Mouse (Mus musculus): ENCODE measurements at regions not wholly inside any gene's neighbourhood (a gene's known extent, or its start where the extent isn't known, plus 50 kb on each side); places are given as distances from the start of the nearest gene placed in this dataset.

GRCm38 (mm10) chr15:25542382-25542781 is 79.9 kb upstream of the Myo10 start:
- TF ChIP-seq EP300 (IDR thresholded peaks at IDR 0.05; ENCODE audit: low read depth) (no peak), CTCF (IDR thresholded peaks at IDR 0.05; ENCODE audit: low read depth) (no peak)
- H3K9me3 ChIP-seq (ENCODE audit: low read length) = no peaks in the 10 kb centered on the region
- no peaks in the 10 kb centered on the region for H3K36me3 ChIP-seq (replicated peaks; ENCODE audit: insufficient read depth, low read length)
- no peaks in the 10 kb centered on the region for H3K4me1 ChIP-seq (ENCODE audit: insufficient read depth)
- H3K27ac ChIP-seq (ENCODE audit: low read depth) = no peak overlapping the region
- H3K9ac ChIP-seq (replicated peaks) = no peak overlapping the region
- H3K27me3 ChIP-seq (ENCODE audit: insufficient read depth, low read length) = no peaks in the 10 kb centered on the region
- 63% methylated on average over 4 of the region's 4 CpGs for WGBS (ENCODE audit: insufficient replicate concordance)
- ATAC-seq = no peak
- H3K4me2 ChIP-seq (ENCODE audit: low read depth, low read length) = no peak overlapping the region
- DNase-seq = no peak
- no peak overlapping the region for H3K4me3 ChIP-seq (ENCODE audit: low read depth, low read length)

GRCm38 (mm10) chr15:25546185-25546584 is 76.1 kb upstream of the Myo10 start:
- 25% methylated on average over 4 of the region's 4 CpGs for WGBS (ENCODE audit: insufficient replicate concordance)
- no peak overlapping the region for H3K9ac ChIP-seq (replicated peaks)
- DNase-seq = no peak

DNA sequence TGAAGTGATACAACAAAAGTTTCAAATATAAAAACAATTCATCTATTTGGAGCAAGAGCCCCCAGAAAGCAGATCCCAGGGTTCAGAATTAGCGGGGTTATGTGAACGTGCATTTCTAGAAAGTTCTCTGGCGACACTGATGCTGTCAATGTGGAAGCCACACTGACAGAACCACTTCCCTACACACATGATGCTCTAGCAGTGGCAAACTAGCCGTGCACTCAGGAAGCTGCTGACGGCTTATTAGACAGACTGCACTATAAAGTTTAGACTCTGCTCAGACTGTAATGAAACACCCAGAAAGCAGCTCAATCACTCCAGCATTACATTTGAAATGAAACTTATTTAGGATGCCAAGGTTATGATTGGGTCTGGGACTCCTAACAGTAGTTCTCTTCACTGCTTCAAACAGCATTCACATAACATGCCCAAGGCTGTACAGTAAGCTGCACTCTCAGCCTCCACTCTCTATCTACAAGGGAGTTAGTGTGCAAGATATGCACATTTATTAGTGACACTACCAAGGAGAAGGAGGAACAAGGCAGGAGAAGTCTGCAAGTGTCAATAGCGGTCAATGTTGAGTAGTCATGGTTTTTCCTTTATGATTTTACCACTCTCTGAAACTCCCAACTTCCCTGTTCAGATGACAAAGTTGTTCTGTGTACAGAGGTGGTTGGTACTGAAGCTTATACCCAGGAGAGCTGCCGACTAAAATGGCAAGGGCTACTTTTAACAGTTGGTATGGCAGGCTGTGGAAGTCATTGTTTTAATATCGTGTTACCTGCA is 71.9 kb upstream of the Myo10 start:
- no peaks in the 10 kb centered on the region for H3K36me3 ChIP-seq (replicated peaks; ENCODE audit: insufficient read depth, low read length)
- no peak overlapping the region for H3K4me3 ChIP-seq (ENCODE audit: low read depth, low read length)
- H3K9ac ChIP-seq (replicated peaks) = no peak overlapping the region
- no peaks in the 10 kb centered on the region for H3K4me1 ChIP-seq (ENCODE audit: insufficient read depth)
- DNase-seq = no peak
- no peak overlapping the region for H3K4me2 ChIP-seq (ENCODE audit: low read depth, low read length)
- TF ChIP-seq CTCF (IDR thresholded peaks at IDR 0.05; ENCODE audit: low read depth) (no peak), EP300 (IDR thresholded peaks at IDR 0.05; ENCODE audit: low read depth) (no peak)
- H3K27me3 ChIP-seq (ENCODE audit: insufficient read depth, low read length) = no peaks in the 10 kb centered on the region
- WGBS (ENCODE audit: insufficient replicate concordance) = 39% methylated on average over 8 of the region's 8 CpGs
- peak; percentile 27; the same call in 1 of the 2 replicates for ATAC-seq
- H3K27ac ChIP-seq (ENCODE audit: low read depth) = no peak overlapping the region
- no peaks in the 10 kb centered on the region for H3K9me3 ChIP-seq (ENCODE audit: low read length)

More at GRCm38 (mm10) chr15:25546185-25546584, 76.1 kb upstream of the Myo10 start:
- no peak for ATAC-seq
- no peak for TF ChIP-seq EP300 (IDR thresholded peaks at IDR 0.05; ENCODE audit: low read depth)
- TF ChIP-seq CTCF (IDR thresholded peaks at IDR 0.05; ENCODE audit: low read depth) = no peak
- Histone ChIP-seq H3K4me2 (ENCODE audit: low read depth, low read length) (no peak overlapping the region), H3K27me3 (ENCODE audit: insufficient read depth, low read length) (no peaks in the 10 kb centered on the region), H3K9me3 (ENCODE audit: low read length) (no peaks in the 10 kb centered on the region), H3K36me3 (replicated peaks; ENCODE audit: insufficient read depth, low read length) (no peaks in the 10 kb centered on the region), H3K4me3 (ENCODE audit: low read depth, low read length) (no peak overlapping the region), H3K27ac (ENCODE audit: low read depth) (no peak overlapping the region), H3K4me1 (ENCODE audit: insufficient read depth) (no peaks in the 10 kb centered on the region)

- no peak overlapping the region for H3K27ac ChIP-seq (ENCODE audit: low read depth)
- H3K4me3 ChIP-seq (ENCODE audit: low read depth, low read length) = no peak overlapping the region
- no peaks in the 10 kb centered on the region for H3K4me1 ChIP-seq (ENCODE audit: insufficient read depth)
- H3K36me3 ChIP-seq (replicated peaks; ENCODE audit: insufficient read depth, low read length) = no peaks in the 10 kb centered on the region
- H3K27me3 ChIP-seq (ENCODE audit: insufficient read depth, low read length) = no peaks in the 10 kb centered on the region
- no peak overlapping the region for H3K9ac ChIP-seq (replicated peaks)
- WGBS (ENCODE audit: insufficient replicate concordance) = 80% methylated on average over 10 of the region's 10 CpGs
- H3K9me3 ChIP-seq (ENCODE audit: low read length) = no peaks in the 10 kb centered on the region
- no peak overlapping the region for H3K4me2 ChIP-seq (ENCODE audit: low read depth, low read length)
- DNase-seq (no peak), ATAC-seq (no peak)
- no peak for TF ChIP-seq CTCF (IDR thresholded peaks at IDR 0.05; ENCODE audit: low read depth)
- no peak for TF ChIP-seq EP300 (IDR thresholded peaks at IDR 0.05; ENCODE audit: low read depth)
Measured at GRCm38 (mm10) chr15:25554945-25555344, 67.4 kb upstream of the Myo10 start.

- no peak for ATAC-seq
- no peak for DNase-seq
- 57% methylated on average over 2 of the region's 2 CpGs for WGBS (ENCODE audit: insufficient replicate concordance)
Measured at GRCm38 (mm10) chr15:25555852-25556251, 66.5 kb upstream of the Myo10 start.

DNA sequence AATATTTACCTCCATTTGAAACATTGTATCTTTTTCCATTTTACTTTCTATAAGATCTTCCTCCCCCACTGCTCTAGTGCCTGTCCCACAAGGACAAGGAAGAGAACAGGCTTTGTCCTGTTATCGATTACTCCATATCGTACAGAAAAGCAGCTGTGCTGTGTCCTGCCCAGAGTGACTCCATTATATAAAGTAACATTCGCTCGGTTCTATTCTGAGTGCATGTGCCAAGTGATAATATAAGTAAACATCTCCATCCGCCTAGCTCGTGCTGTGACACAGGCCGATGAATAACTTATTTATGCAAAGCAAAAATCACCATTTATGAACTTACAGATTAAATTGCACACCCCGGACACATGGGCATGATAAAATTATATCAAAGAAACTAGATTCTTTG is 64.8 kb upstream of the Myo10 start:
- Histone ChIP-seq H3K27me3 (ENCODE audit: insufficient read depth, low read length) (no peaks in the 10 kb centered on the region), H3K9me3 (ENCODE audit: low read length) (no peaks in the 10 kb centered on the region), H3K4me1 (ENCODE audit: insufficient read depth) (no peaks in the 10 kb centered on the region), H3K36me3 (replicated peaks; ENCODE audit: insufficient read depth, low read length) (no peaks in the 10 kb centered on the region), H3K4me2 (ENCODE audit: low read depth, low read length) (no peak overlapping the region), H3K9ac (replicated peaks) (no peak overlapping the region), H3K27ac (ENCODE audit: low read depth) (no peak overlapping the region), H3K4me3 (ENCODE audit: low read depth, low read length) (no peak overlapping the region)
- TF ChIP-seq EP300 (IDR thresholded peaks at IDR 0.05; ENCODE audit: low read depth) = no peak
- no peak for TF ChIP-seq CTCF (IDR thresholded peaks at IDR 0.05; ENCODE audit: low read depth)
- no peak for DNase-seq
- 79% methylated on average over 8 of the region's 8 CpGs for WGBS (ENCODE audit: insufficient replicate concordance)
- no peak for ATAC-seq

More at GRCm38 (mm10) chr15:25555852-25556251, 66.5 kb upstream of the Myo10 start:
- no peak overlapping the region for H3K4me2 ChIP-seq (ENCODE audit: low read depth, low read length)
- H3K36me3 ChIP-seq (replicated peaks; ENCODE audit: insufficient read depth, low read length) = no peaks in the 10 kb centered on the region
- H3K4me3 ChIP-seq (ENCODE audit: low read depth, low read length) = no peak overlapping the region
- no peak overlapping the region for H3K9ac ChIP-seq (replicated peaks)
- H3K9me3 ChIP-seq (ENCODE audit: low read length) = no peaks in the 10 kb centered on the region
- H3K27ac ChIP-seq (ENCODE audit: low read depth) = no peak overlapping the region
- H3K27me3 ChIP-seq (ENCODE audit: insufficient read depth, low read length) = no peaks in the 10 kb centered on the region
- no peaks in the 10 kb centered on the region for H3K4me1 ChIP-seq (ENCODE audit: insufficient read depth)
- no peak for TF ChIP-seq CTCF (IDR thresholded peaks at IDR 0.05; ENCODE audit: low read depth)
